Mouse (Mus musculus): ENCODE results near the gene Yipf4.
"Not testable (repeated sequence)": the region's sequence is repeated elsewhere in the genome, so short reads cannot be mapped to it uniquely, and the experiment has no call there.

The Yipf4 gene

DNA sequence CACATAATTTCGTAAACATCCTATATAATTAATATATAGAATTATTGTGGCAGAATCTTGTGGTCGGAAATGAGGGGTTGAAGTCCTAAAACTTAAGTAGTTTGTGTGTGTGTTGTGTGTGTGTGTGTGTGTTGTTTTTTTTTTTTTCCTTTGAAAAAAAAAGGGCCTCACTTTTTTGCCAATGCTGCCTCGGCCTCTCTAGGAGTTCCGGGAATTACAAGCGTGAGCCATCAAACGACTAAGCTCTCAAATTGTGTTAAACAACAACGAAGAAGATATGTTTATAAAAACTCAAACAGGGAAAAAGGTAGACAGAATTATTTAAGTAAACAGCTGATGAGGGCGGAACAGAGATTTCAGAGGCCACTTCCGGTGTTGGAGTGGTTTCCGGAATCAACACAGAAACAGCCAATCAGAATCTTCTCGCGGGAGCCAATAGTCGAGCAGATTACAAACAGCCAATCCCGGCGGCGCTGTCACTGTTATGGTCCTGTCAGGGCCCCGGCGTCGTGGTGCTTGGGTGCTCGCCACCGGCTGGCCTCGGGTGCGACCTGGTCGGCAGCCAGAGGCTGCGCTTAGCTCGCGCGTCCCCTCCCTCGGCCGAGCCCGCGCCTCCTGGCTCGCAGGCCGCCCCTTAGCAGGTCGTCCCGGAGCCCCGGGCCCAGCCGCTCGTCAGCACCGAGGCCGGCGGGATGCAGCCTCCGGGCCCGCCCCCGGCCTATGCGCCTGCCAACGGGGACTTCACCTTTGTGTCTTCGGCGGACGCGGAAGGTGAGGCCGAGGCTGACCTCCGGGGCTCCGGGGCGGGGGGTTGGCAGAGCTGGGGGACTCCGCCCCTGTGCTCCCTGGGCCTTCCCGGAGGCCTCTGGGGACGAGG, at the start of gene Yipf4:
Gene Yipf4, plus strand, starts transcription at position 470 of the 877 bp plus-strand sequence.
- DNase-seq: peak; percentile 98

- no peak for DNase-seq
Observed at GRCm38 (mm10) chr17:74440486-74440885, 48.8 kb upstream of the Yipf4 start.

- DNase-seq: no peak
Observed at GRCm38 (mm10) chr17:74449776-74450175, 39.5 kb upstream of the Yipf4 start.

GRCm38 (mm10) chr17:74453928-74454327, 35.4 kb upstream of the Yipf4 start:
- DNase-seq: no peak

GRCm38 (mm10) chr17:74454660-74455059, 34.6 kb upstream of the Yipf4 start:
- no peak for DNase-seq

- DNase-seq: no peak
Observed at GRCm38 (mm10) chr17:74455426-74455825, 33.9 kb upstream of the Yipf4 start.

- DNase-seq: no peak
Observed at GRCm38 (mm10) chr17:74456825-74457224, 32.5 kb upstream of the Yipf4 start.

DNA sequence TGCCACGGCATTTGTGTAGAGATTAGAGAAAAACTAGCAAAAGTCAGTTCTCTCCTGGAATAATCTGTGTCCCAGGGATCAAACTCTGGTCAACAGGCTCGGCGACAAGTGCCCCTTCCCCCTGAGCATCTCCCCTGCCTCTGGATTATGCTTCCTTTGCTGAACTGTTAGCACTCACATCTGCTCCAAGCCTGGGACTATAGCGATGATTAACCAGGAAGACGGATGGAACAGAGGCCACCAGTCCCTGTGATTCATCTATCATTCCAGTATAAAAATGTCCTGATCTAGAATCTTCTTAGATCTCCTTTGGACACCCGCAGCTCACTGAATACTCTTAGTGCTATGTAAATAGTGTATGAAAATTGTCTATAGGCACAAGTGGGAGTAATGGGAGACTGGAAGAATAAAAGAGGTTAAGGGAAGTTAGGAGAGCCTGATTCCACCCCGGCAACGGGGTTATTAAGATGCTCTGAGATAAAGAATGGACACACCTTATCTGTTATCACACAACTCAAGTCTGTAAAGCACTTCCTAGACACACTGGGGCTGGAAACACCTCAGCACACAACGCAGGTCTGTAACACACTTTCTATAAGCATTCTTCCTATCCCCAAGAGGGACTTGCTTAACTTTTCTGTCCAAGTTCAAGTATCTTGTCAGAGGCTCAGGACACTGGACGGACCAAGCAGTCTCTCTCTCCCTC, 31.2 kb upstream of the Yipf4 start:
- DNase-seq: no peak

GRCm38 (mm10) chr17:74458711-74459408, 30.4 kb upstream of the Yipf4 start, which contains the start of gene Nlrc4:
TSS of gene Nlrc4 (minus strand) at chr17:74459142.
- no peak for DNase-seq

- no peak for DNase-seq
Observed at GRCm38 (mm10) chr17:74463510-74463909, 25.8 kb upstream of the Yipf4 start.

DNA sequence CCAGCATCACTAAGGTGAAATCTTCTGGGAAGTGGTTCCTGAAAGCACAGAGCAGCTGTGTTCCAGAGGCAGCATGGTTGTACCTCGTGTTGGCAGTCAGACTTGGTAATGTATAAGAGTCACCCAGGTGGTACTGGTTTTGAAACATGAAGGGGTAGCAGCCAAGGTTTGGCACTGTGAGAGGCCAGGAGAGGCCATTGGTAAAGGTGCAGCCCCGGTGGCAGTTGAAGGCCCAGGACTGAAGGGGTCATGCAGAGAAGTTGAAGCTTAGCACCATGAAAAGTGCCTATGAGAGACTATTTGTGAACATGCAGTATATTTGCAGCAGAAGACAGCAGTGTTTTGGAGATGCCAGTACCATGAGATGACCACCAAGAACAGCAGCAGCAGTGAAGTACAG, 21.3 kb upstream of the Yipf4 start:
- not testable (repeated sequence) for DNase-seq

- DNase-seq: not testable (repeated sequence)
Observed at GRCm38 (mm10) chr17:74470133-74470532, 19.2 kb upstream of the Yipf4 start.

GRCm38 (mm10) chr17:74480361-74481069, 8.8 kb upstream of the Yipf4 start:
- no peak for DNase-seq

DNA sequence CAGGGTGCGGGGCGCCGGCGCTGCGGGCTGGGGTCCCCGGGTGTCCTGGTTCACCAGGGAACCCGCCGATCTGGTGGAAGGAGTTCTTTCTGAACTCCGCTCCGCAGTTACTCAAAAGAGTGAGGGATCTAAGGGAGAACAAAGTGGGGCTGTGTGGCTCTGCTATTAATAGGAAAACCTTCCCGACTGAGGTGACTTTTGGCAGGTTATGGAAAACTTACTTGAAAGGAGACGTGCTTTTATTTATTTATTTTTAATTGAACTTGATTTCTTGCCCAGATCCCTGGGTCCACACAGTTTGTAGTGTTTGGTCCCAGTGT, 568 bp downstream of the Yipf4 start:
- DNase-seq: no peak

- DNase-seq: no peak
Observed at GRCm38 (mm10) chr17:74491565-74491964, 2.3 kb downstream of the Yipf4 start.

DNA sequence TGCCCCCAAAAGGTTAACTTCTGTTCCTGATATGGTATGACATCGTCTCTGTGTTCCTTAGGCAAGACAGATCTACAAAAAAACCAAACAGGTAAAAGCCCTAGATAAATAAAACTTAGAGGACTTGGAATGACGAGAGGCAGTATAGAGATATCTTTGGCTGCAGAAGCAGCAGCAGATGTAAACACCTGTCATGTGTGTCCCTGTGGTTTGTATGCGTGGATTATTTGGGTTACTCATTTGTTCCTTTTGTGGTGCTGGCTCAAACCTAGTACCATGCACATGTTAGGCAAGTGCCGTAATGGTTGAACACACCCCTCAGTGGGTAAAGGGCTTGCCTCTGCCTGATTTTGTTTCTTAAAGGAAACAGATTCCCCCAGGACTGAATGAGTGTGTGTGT, 10.9 kb downstream of the Yipf4 start:
- DNase-seq: no peak

- DNase-seq: no peak
Observed at GRCm38 (mm10) chr17:74501085-74501484, 11.8 kb downstream of the Yipf4 start.

DNA sequence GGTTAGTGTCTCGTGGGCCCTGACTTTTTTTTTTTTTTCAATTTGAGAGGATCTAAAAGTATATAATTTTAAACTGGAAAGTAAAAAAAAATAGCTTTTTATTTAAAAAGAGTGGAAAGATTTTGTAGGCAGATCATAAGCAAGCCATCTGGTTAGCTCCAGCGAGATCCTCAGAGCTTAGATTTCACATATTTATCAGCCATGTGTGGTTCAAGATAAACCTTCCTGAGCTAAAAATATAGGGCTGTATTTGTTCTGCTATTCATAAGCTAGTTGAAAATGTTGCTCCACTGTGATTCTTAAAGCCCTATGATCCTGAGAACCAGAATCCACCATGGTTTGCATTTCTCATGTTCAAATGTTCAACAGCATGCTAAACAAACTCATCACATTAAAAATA, 18.6 kb downstream of the Yipf4 start:
- no peak for DNase-seq

DNA sequence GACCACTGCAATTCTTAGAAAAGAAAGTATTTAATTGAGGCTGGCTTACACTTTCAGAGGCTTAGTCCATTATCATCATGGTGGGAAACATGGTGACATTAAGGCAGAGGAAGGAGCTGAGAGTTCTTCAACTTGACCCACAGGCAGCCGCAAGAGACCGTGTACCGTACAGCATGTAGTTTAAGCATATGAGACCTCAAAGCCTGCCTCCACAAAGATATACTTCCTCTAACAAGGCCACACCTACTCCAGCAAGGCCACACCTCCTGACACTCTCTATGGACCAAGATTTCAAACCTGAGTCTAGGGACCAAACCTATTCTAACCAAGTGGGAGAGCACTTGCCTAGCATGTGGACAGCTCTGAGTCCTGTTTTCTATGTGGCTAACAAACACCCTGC, 19.3 kb downstream of the Yipf4 start:
- no peak for DNase-seq

DNA sequence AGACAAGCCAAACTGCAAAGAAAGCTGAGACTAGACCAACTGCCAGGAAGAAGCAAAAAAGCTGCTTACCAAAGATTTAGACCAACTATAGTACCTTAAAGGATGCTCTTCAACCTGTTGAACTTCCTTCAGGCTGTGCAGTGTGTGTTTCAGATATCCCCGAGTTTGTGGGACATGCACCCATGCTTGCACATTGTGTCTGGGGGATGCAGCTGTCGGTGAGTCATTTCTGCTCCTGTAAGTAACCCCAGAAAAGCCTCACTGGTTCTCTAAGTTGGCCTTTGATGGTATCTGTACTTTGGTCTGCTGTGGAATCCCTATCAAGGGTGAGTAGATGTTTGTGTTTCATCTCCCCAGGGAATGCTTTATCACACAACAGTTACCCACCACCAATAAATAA, 23.0 kb downstream of the Yipf4 start:
- DNase-seq: no peak

DNA sequence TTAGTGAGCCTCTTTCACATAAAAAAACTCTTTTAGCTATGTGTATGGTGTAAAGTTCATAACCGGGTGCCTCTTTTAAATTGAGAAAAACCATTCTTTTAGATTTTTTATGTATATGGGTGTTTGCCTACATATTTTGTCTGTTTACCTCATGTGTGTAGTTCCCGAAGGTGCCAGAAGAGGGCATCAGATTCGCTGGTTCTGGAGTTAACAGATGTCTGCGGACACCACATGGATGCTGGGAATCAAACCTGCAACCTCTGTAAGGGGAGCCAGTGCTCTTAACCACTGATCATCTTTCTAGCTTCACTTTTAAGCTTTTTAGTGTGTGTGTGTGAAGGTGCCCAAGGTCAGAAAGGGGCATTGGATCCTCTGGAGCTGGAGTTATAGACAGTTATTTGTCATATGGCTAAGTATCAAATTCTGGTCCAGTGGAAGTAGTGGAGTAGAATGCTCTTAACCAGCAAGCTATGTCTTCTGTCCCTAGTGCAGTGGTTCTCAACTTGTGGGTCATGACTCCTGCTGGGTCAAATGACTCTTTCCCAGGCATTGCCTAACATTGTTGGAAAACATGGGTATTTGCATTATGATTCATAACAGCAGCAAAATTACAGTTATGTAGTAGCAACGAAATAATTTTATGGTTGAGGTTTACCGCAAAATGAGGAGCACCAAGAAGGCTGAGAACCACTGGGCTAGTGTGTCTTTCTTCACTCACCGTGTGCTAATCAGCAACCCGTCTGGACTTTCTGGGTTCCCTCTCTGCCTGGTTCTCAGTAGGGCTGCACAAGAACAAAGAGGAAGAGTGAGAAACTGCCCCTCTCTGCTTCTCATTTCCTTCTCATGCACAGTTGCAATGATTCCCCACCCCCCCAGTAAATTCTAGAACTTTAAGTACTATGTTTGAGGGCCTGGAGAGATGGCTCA, 33.8 kb downstream of the Yipf4 start:
- DNase-seq: no peak

- no peak for DNase-seq
Observed at GRCm38 (mm10) chr17:74526117-74526516, 36.8 kb downstream of the Yipf4 start.
